19 mouse cellular contexts compared by ENCODE assay signal in the genomic region with DNA sequence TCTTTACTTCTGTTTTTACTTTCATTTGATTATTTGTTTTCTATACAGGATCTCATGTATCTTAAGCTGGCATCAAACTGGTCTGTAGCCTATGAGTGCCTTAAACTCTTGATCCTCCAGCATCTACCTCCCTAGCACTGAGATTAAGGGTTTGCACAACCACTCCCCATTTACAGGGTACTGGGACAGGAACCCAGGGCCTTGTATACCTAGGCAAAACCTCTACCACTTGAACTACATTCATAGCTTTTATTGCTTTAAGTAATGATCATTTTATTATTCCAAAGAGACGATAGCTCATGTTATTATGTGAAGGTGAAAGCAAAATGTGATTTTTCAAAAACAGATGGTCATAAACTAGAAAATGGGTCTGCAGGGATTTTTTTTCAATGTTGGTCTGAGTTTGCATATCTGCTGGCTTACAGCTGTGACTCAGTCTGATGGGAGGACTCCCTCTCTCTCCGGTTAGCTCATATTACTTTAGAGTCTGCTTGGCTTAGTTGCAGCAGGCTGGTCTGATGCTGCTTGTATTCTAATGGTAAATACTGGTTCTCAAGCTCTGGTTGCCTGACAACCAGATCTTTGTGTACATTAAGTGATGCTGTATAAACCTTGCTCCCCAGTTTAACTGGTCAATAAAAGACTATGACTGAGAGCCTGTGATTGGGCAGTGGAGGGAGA.
"Had no signal": no experiment of that assay in that cellular context is flagged by ENCODE, and none has a peak within 500 bp of the region (broad histone marks: within the 10 kb centered on the region; RNA-seq: fewer than 3 reads in every experiment).

No protein-coding gene starts in this region.

- H3K4me1 ChIP-seq: liver, embryonic 13.5 days; midbrain, embryonic 12.5 days; midbrain, embryonic 15.5 days; neural tube, embryonic 12.5 days had no signal

- H3K9me3 ChIP-seq: liver, embryonic 13.5 days; midbrain, embryonic 12.5 days; midbrain, embryonic 15.5 days; neural tube, embryonic 12.5 days; neural tube, embryonic 15.5 days had no signal

- H3K27ac ChIP-seq: liver, embryonic 13.5 days; midbrain, embryonic 12.5 days; midbrain, embryonic 15.5 days; neural tube, embryonic 12.5 days; neural tube, embryonic 15.5 days; stomach, postnatal 0 days had no signal

- H3K27me3 ChIP-seq: liver, embryonic 13.5 days; midbrain, embryonic 12.5 days; midbrain, embryonic 15.5 days; neural tube, embryonic 12.5 days; neural tube, embryonic 15.5 days had no signal

- H3K9ac ChIP-seq: liver, embryonic 13.5 days; midbrain, embryonic 12.5 days; midbrain, embryonic 15.5 days; neural tube, embryonic 12.5 days; neural tube, embryonic 15.5 days had no signal

- ATAC-seq: inflammation-experienced regulatory T-cells, adult 6 months; intestine, embryonic 16.5 days; midbrain, embryonic 15.5 days had no signal

- H3K4me3 ChIP-seq: liver, embryonic 13.5 days; midbrain, embryonic 12.5 days; midbrain, embryonic 15.5 days; neural tube, embryonic 12.5 days; neural tube, embryonic 15.5 days had no signal

- H3K4me2 ChIP-seq: liver, embryonic 13.5 days; midbrain, embryonic 12.5 days; midbrain, embryonic 15.5 days; neural tube, embryonic 12.5 days; neural tube, embryonic 15.5 days had no signal

- H3K36me3 ChIP-seq: liver, embryonic 13.5 days; midbrain, embryonic 12.5 days; midbrain, embryonic 15.5 days; neural tube, embryonic 12.5 days; neural tube, embryonic 15.5 days had no signal

- DNase-seq: kidney, adult 18-20 months; kidney, adult 9 months; kidney, postnatal 14 days; kidney, postnatal 4 days; layer of hippocampus, postnatal 36 days; liver, embryonic 13.5 days; lung, adult 2 months; lung, postnatal 14 days; lung, postnatal 4 days; right cerebral cortex, postnatal 4 days; thymus, adult 2 months; thymus, postnatal 14 days had no signal
